Mouse (Mus musculus) embryonic fibroblast, embryonic 13.5 days (primary cell): ENCODE results near the gene Lmo7.

Experiments used
- CTCF ChIP-seq: IDR thresholded peaks from 2 replicates; pipeline ENCODE4 v1.5.1; 2011; ENCODE audit warnings: mild to moderate bottlenecking, control low read depth, low read length, moderate library complexity, borderline replicate concordance; ENCODE audit not compliant: insufficient read depth
- POLR2A ChIP-seq: IDR thresholded peaks from 2 replicates; pipeline ENCODE4 v1.6.1; 2011; ENCODE audit warnings: low read depth, mild to moderate bottlenecking, control low read depth, low read length, moderate library complexity

GRCm38 (mm10) chr14:101930576-101931447 is 201.1 kb downstream of the Lmo7 start:
- TF ChIP-seq CTCF: no peak
- no peak for TF ChIP-seq POLR2A
